Mouse (Mus musculus) erythroblast, embryonic 14.5 days (primary cell): ENCODE measurements around the gene Oxct2a. TPM values are rescaled to one million over a fixed set of nuclear protein-coding genes. Genes with fewer than 3 reads are reported as not detected.
"Not testable (repeated sequence)": the region's sequence is repeated elsewhere in the genome, so short reads cannot be mapped to it uniquely, and the experiment has no call there.

ENCODE experiments used
- H3K27me3 ChIP-seq: 2 replicates; pipeline ENCODE4 v1.6.1; 2012; ENCODE audit warnings: inconsistent platforms; ENCODE audit not compliant: control insufficient read depth
- H3K36me3 ChIP-seq: 2 replicates; pipeline ENCODE4 v1.6.1; 2012; ENCODE audit warnings: mild to moderate bottlenecking, inconsistent platforms; ENCODE audit not compliant: control insufficient read depth
- H3K4me1 ChIP-seq: 2 replicates; pipeline ENCODE4 v1.6.1; 2012; ENCODE audit warnings: inconsistent platforms; ENCODE audit not compliant: control insufficient read depth
- H3K4me3 ChIP-seq: replicated peaks from 2 replicates; pipeline ENCODE3; 2012; ENCODE audit warnings: moderate library complexity, mild to moderate bottlenecking, inconsistent platforms
- H3K9me3 ChIP-seq: 2 replicates; pipeline ENCODE4 v1.6.1; 2012; ENCODE audit warnings: low read length, inconsistent platforms, mixed read lengths; ENCODE audit not compliant: control insufficient read depth
- GATA1 ChIP-seq: IDR thresholded peaks from 2 replicates; pipeline ENCODE4 v1.6.1; 2012; ENCODE audit warnings: low read length, inconsistent platforms, mixed read lengths
- TAL1 ChIP-seq: IDR thresholded peaks from 3 replicates; pipeline ENCODE4 v1.6.1; 2012; ENCODE audit warnings: low read length, inconsistent platforms, mixed read lengths
- polyA plus RNA-seq: library from polyadenylated mRNA; stranded (reverse); fragments of >175 nt; gene quantifications from 2 replicates; pipeline ENCODE4 v1.2.3, GENCODE M21; 2012

Gene Oxct2a
- polyA plus RNA-seq, 1 experiment: not detected

DNA sequence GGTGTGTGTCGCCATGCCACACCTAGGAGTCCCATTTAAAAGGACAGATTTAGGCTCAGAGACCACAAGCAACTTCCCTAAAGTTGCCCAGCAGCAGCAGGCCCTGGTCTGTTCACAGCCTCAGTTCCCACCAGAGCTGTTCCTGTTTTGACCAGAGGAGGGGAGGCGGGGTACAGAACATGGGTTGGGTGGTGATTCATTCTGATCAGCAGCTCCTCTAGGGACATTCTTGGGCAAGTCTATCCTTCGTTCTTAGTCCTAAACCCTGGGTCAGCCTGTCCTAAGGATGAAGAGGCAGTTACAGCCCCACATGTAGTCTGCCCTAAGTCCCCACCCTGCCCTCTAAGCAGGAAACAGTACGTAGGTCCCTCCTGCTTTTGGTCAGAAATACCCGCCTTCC lies 16.8 kb upstream of the Oxct2a start:
- TF ChIP-seq TAL1 (no peak), GATA1 (no peak)

GRCm38 (mm10) chr4:123337693-123338092 lies 14.3 kb upstream of the Oxct2a start:
- Histone ChIP-seq H3K27me3 (peaks cover 34% of the 10 kb centered on the region), H3K9me3 (peaks cover 2% of the 10 kb centered on the region), H3K36me3 (no peaks in the 10 kb centered on the region), H3K4me1 (peaks cover 11% of the 10 kb centered on the region), H3K4me3 (no peak overlapping the region)
- TF ChIP-seq GATA1 (no peak), TAL1 (no peak)

More for the DNA sequence above, 16.8 kb upstream of the Oxct2a start:
- H3K36me3 ChIP-seq: no peaks in the 10 kb centered on the region
- peaks cover 19% of the 10 kb centered on the region for H3K4me1 ChIP-seq
- peaks cover 56% of the 10 kb centered on the region for H3K27me3 ChIP-seq
- H3K9me3 ChIP-seq: no peaks in the 10 kb centered on the region; the same call in 1 of the 2 replicates
- H3K4me3 ChIP-seq: no peak overlapping the region

DNA sequence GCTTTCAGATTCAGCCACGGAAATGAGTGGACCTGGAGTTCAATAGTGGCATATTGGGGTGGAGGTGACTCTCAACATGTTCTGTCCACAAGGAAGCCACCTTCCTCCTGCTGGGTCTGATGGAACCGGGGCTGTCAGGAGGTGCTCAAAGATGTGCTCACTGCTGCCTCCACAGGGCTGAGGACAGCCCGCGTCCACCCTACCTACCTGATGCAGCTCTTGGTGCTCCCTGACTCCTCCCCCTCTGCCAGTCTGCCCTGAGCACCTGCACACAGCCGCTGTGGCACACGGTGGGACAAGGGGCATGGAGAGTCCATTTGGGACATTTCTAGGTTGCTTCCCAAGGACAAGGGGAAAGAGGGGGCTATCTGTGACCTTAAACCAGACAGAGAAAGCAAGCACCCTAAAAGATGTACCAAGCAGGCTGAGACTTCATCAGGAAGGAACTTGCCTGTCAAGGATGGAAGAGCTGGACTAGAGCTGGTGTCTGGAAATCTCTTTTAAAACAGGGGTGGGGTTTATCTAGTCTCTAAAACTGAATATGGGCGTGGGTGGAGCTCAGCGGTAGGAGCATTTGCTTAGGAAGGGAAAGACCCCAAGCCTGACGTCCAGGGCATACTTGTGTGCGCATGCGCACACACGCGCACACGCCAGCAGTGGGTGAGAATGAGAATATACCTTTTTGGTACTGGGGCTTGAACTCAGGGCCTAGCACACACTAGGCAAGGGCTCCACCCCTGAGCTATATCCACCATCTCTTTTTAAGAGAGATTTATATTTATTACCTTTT lies 12.6 kb upstream of the Oxct2a start:
- H3K4me1 ChIP-seq: peaks cover 2% of the 10 kb centered on the region; the same call in 1 of the 2 replicates
- H3K4me3 ChIP-seq: no peak overlapping the region
- TF ChIP-seq GATA1 (no peak), TAL1 (no peak)

DNA sequence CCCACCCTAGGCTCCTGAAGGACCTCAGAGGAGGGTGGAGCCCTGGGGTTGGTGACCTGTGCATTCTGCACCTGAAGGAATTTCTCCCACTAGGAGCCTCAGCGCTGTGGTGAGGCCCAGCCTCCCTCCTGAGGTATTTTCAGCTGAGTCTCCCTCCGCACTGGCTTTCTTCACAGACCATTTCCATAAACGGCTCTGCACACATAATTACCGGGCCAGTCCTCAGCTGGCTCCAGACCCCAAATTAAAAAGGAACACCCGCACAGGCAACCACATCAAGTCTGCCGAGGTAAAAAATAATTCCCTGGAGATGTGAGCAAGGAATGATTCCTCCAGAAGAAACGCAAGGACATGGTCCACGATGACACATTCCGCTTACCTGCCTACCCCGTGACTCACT lies 11.8 kb upstream of the Oxct2a start:
- not testable (repeated sequence) for H3K4me3 ChIP-seq, H3K4me1 ChIP-seq, H3K27me3 ChIP-seq, H3K36me3 ChIP-seq, H3K9me3 ChIP-seq

More for the DNA sequence above, 12.6 kb upstream of the Oxct2a start:
- Histone ChIP-seq H3K27me3 (peaks cover 17% of the 10 kb centered on the region), H3K36me3 (no peaks in the 10 kb centered on the region), H3K9me3 (peaks cover 8% of the 10 kb centered on the region)

GRCm38 (mm10) chr4:123334177-123334576 lies 10.7 kb upstream of the Oxct2a start:
- Histone ChIP-seq H3K36me3 (no peaks in the 10 kb centered on the region), H3K4me1 (peaks cover 2% of the 10 kb centered on the region; the same call in 1 of the 2 replicates), H3K27me3 (peaks cover 8% of the 10 kb centered on the region), H3K4me3 (no peak overlapping the region), H3K9me3 (peaks cover 8% of the 10 kb centered on the region)
- no peak for TF ChIP-seq TAL1

GRCm38 (mm10) chr4:123333151-123333550 lies 9.7 kb upstream of the Oxct2a start:
- no peaks in the 10 kb centered on the region; the same call in 1 of the 2 replicates for H3K27me3 ChIP-seq
- H3K4me3 ChIP-seq: no peak overlapping the region
- H3K9me3 ChIP-seq: peaks cover 8% of the 10 kb centered on the region
- peaks cover 2% of the 10 kb centered on the region; the same call in 1 of the 2 replicates for H3K4me1 ChIP-seq
- H3K36me3 ChIP-seq: no peaks in the 10 kb centered on the region
- TF ChIP-seq TAL1: no peak
- TF ChIP-seq GATA1: no peak

- H3K4me3 ChIP-seq, H3K9me3 ChIP-seq, H3K36me3 ChIP-seq, H3K27me3 ChIP-seq, H3K4me1 ChIP-seq: not testable (repeated sequence)
Observed at GRCm38 (mm10) chr4:123331961-123332360, 8.5 kb upstream of the Oxct2a start.

- Histone ChIP-seq H3K36me3 (no peaks in the 10 kb centered on the region), H3K4me1 (peaks cover 2% of the 10 kb centered on the region; the same call in 1 of the 2 replicates), H3K4me3 (no peak overlapping the region), H3K9me3 (peaks cover 8% of the 10 kb centered on the region), H3K27me3 (peaks cover 2% of the 10 kb centered on the region; the same call in 1 of the 2 replicates)
- no peak for TF ChIP-seq GATA1
- no peak for TF ChIP-seq TAL1
Observed at GRCm38 (mm10) chr4:123331326-123331725, 7.9 kb upstream of the Oxct2a start.

DNA sequence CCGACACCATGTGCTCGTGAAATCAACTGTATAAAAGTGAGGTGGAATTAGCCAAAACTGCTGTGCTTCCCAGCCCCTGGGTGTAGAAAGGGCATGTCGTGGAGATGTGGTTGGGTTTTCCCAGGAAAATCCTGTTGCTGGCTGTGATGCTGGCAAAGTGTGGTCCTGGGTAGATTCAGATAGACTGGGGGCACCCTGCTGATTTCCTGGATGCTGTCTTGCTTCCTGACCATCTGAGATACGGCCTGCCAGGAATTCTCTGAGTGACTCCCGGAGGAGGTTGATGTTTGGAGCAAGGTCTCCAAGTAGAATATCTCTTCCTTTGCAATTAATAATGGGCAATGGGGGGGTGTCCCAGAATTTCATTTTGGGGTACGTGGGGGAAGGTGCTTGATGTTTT lies 5.5 kb upstream of the Oxct2a start:
- Histone ChIP-seq H3K4me1 (no peaks in the 10 kb centered on the region), H3K9me3 (peaks cover 8% of the 10 kb centered on the region), H3K4me3 (no peak overlapping the region), H3K27me3 (peaks cover 7% of the 10 kb centered on the region), H3K36me3 (no peaks in the 10 kb centered on the region)
- TF ChIP-seq TAL1: no peak
- TF ChIP-seq GATA1: no peak

- H3K36me3 ChIP-seq: no peaks in the 10 kb centered on the region
- no peaks in the 10 kb centered on the region for H3K4me1 ChIP-seq
- TF ChIP-seq TAL1 (no peak), GATA1 (no peak)
- no peak overlapping the region for H3K4me3 ChIP-seq
- H3K9me3 ChIP-seq: peaks cover 8% of the 10 kb centered on the region
- H3K27me3 ChIP-seq: peaks cover 20% of the 10 kb centered on the region
Observed at GRCm38 (mm10) chr4:123327630-123328029, 4.2 kb upstream of the Oxct2a start.
